Mouse (Mus musculus): ENCODE data around the gene Cavin3.

Cavin3 gene

GRCm38 (mm10) chr7:105481505-105482411 is at the start of gene Cavin3:
Cavin3 (minus strand) TSS chr7:105482300.
- no peak for DNase-seq (ENCODE audit: low read depth in 1 of 2, low spot score in 2 of 2)

DNA sequence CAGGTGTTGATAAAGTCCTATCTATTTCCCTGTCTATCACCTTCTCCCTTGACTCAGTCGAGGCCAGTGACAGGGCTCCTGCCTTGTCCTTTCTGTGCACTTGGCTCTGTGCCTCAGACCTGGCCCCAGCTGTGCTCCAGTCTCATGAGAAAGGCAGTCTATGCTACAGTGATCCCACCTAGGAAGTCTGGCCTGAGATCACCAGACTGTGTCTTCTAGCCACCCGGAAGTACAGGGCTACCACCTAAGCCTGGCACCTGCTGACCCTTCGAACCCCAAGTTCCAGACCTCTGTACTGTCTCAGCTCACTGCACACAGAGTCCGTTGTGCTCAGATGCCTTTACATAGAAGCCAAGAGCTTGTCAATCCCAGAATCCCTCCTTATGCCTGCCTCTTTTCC is 46.0 kb upstream of the Cavin3 start:
- no peak for DNase-seq (ENCODE audit: low read depth in 1 of 2, low spot score in 2 of 2)

GRCm38 (mm10) chr7:105527306-105527937 is 45.3 kb upstream of the Cavin3 start:
- no peak for DNase-seq (ENCODE audit: low read depth in 1 of 2, low spot score in 2 of 2)

- no peak for DNase-seq (ENCODE audit: low read depth in 1 of 2, low spot score in 2 of 2)
Observed at GRCm38 (mm10) chr7:105524222-105524621, 42.1 kb upstream of the Cavin3 start.

DNA sequence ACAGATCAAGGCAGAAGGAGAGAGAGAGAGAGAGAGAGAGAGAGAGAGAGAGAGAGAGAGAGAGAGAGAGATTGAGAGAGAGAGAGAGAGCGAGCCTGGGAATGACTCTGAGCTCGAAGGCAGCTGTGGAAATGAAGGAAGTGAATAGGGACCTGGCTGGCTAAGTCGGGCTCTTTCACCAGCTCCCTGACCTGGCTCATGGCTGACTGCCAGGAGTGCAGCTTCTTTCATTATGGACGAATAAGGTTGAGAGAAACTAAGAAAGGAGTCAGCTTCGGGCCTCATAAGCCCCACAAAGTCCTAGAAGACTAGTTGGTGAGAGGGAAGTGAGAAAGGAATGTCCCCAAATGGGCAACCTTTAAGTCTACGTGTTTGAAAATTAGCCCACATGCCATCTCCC is 38.1 kb upstream of the Cavin3 start:
- no peak for DNase-seq (ENCODE audit: low read depth in 1 of 2, low spot score in 2 of 2)

DNA sequence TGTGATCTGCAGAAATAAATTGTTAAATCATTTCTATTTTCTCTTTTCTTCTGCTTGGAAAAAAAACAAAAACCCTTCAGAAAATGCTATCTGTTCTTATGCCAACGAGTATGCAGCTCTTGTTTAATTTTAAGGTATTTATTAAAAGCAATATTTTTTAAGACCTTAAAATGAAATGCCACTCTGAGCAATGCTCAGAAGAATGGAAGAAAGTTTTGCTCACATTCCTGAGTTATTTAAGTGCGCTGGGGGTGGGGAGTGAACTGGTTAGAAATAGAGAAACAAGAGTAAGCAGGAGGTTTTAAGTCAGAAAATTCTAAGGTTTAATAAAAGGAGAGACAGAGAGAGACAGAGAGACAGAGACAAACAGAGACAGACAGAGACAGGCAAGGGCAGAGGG is 37.7 kb upstream of the Cavin3 start:
- DNase-seq (ENCODE audit: low read depth in 1 of 2, low spot score in 2 of 2): no peak

DNA sequence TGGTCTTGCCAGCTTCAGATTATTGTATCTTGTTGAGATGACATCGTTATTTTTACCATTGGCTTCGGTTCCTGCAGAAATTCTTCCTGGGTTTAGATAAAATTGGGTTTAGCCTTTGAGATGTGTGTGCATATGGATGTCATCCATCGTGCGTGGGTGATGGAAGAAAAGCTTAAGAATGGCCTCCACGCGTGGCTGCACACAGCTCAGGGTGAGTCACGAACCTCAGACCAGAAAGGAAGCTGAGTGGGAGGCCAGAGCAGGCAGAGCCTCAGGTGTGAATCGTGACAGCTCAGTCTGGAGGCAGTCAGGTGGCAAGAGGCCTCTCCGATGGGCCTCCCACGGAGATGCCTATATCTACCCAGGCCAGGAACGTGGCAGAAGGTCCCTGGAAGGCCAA is 37.2 kb upstream of the Cavin3 start:
- no peak for DNase-seq (ENCODE audit: low read depth in 1 of 2, low spot score in 2 of 2)

DNA sequence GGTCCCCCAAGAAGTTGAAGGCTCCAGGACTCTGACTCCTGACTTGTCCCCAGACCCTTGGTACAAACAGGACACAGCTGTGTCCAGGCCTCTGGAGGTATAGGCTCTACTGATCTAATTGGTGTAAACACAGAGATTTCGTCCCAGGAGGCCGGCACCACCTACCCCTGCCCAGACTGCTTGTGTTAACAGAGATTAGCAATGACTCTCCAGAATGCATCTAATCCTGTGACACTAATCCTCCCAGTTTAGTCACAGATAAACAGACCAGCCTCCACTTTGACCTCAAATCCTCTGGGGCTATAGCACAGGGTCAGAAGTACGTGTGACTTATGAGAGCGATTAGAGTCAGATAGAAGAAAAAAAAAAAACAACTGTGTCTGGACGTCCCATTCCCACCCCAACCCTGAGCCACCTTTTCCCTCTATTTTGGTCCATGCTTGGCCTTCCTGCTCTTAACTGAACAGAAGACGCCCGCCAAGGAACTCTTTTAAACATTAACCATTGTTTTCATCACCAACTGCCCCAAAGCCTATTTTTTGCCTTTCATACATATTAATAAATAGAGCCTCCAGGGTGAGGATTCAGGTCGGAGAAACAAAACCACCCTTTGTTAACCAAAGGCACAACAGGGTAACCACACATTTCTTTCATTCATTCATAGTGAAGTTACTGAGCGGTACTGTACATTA is 34.7 kb upstream of the Cavin3 start:
- no peak for DNase-seq (ENCODE audit: low read depth in 1 of 2, low spot score in 2 of 2)

- no peak for DNase-seq (ENCODE audit: low read depth in 1 of 2, low spot score in 2 of 2)
Observed at GRCm38 (mm10) chr7:105515178-105515577, 33.1 kb upstream of the Cavin3 start.

- DNase-seq (ENCODE audit: low read depth in 1 of 2, low spot score in 2 of 2): no peak
Observed at GRCm38 (mm10) chr7:105514561-105514960, 32.5 kb upstream of the Cavin3 start.

DNA sequence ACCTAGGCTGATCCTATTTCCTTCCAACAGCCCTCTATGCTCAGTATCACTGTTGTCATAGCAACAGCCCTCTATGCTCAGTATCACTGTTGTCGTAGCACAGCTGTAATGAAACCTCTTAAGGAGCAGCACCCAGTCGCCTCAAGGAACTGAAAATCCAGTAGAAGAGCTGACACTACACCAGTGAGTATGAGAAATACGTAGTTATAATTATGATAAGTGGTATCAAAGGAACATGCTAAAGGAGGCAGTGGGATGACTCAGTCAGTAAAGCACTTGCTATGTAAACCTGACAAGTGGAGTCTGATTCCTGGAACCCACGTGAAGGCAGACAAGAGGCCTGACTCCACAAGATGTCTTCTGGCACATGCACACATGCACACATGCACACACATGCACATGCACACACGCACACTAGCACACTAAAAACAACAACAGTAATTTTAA is 31.8 kb upstream of the Cavin3 start:
- no peak for DNase-seq (ENCODE audit: low read depth in 1 of 2, low spot score in 2 of 2)

- DNase-seq (ENCODE audit: low read depth in 1 of 2, low spot score in 2 of 2): no peak
Observed at GRCm38 (mm10) chr7:105510143-105510542, 28.0 kb upstream of the Cavin3 start.

DNA sequence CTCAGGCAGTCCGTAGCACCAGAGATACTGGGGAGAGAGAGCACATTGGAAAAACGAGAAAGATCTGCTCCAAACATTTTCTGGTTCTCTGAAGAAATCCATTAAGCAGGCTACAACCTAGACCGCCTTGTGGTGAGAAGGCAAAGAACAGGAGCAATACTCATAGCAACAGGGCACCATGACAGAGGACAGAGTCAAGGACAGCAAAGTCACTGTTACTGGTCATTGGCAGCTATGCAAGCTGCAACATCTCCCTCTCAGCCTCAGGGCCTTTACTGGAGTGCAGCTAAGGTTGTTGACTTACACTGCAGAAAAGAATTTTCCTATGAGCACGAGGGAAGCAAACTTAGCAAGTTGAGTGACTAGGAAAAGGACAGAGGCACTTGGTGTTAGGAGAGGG is 25.2 kb upstream of the Cavin3 start:
- DNase-seq (ENCODE audit: low read depth in 1 of 2, low spot score in 2 of 2): no peak

GRCm38 (mm10) chr7:105501984-105502383 is 19.9 kb upstream of the Cavin3 start:
- DNase-seq (ENCODE audit: low read depth in 1 of 2, low spot score in 2 of 2): no peak

GRCm38 (mm10) chr7:105499676-105500075 is 17.6 kb upstream of the Cavin3 start:
- DNase-seq (ENCODE audit: low read depth in 1 of 2, low spot score in 2 of 2): no peak

DNA sequence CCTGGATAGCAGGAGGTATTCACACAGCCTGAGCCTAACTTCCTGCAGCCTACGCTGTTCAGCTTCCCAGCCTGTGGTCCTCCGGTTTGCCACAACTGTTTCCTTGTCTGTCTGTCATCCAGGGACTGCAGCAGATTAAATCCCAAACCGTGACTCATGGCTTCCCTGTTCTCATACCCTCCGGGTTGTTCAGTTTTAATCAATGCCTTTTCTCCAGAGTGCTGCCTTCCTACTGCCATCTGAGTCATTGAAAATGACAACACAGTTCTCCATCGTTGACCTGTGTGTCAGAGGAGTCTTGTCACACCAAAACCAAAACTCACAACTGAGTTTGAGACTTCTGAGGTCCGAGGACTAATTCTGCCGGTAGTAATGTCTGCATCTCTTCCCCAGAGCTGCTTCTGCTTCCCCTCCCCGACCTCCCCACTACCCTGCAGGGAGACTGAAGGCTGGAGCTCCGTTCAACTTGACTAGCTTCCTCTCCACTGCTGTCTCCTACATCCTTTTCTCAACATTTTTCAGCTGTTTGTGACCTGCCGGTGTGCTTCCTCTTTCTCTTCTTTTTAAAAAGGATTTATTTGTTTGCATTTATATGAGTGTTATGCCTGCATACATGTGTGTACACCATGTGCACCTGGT is 16.9 kb upstream of the Cavin3 start:
- DNase-seq (ENCODE audit: low read depth in 1 of 2, low spot score in 2 of 2): no peak

DNA sequence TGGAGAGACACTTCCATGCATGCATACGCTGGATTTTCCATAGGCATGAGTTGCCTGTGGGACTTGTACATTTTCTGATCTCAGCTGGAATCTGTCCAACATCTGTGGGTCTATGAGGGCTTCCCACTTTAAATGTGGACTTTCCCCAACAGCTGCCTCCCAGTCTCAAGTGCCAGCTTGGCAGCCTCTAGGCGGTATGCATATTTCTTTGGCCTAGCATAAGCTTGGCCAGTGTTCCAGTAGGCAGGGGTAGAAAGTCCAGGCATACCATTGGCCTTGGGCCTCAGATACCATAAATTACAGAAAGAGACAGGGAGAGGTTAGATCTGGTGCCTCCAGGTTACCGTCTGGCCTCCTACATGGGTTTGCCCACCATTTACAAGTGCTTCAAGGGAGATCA is 15.8 kb upstream of the Cavin3 start:
- no peak for DNase-seq (ENCODE audit: low read depth in 1 of 2, low spot score in 2 of 2)

DNA sequence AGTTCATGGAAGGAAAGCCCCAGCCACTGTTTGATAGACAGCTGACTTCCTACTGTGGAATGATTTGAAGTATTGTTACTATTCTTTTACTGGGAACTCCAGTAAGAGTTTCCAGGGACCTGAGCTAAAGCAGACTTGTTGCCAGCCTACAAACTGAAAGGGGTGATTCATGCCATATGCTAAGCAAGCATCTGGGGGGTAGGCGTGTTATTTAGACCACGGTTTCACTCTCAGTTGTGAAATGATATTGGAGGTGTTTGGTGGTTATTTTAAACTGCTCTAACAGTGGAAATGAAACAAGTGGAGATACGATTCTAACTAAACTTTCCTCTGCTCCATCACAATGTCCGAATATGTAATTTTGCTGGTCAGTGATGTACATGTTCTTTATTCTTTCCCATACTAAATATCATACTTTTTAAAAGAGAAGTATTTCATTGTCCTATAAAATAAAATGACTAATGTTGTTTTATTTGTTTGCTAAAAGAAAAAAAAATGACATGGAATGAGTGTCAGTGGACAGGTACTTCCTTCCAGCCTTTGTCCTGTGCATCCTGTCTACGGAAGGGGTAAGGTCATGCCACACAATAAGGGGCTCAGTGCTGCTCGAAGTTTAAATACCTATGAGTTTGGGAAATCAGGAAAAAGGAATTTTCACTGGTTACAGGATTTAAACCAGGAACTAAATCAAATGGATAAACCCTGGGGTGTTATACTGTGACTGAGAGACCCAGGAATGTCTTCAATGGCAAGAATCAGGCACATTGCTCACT is 5.2 kb upstream of the Cavin3 start:
- DNase-seq (ENCODE audit: low read depth in 1 of 2, low spot score in 2 of 2): no peak

DNA sequence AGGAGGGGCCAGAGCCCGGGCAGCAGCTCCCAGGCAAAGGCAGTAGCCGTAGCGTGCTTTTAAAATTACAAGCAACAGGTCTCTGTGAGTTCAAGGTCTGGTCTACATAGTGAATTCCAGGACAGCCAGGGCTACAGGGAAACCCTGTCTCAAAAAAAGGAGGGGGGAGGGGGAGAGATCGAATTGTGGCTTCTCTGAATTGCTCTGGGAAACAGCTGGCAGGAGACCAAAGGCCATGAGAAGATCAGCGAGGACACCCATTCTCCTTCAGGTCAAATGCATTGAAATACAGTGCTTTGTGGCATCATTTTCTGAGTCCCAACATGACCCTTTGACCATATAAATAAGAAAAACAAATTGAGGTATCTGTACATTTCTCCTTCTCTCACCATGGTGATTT is 2.9 kb upstream of the Cavin3 start:
- no peak for DNase-seq (ENCODE audit: low read depth in 1 of 2, low spot score in 2 of 2)

- DNase-seq (ENCODE audit: low read depth in 1 of 2, low spot score in 2 of 2): no peak
Observed at GRCm38 (mm10) chr7:105482426-105482825, 326 bp upstream of the Cavin3 start.
